Mouse (Mus musculus) cerebellum, adult 2 months (tissue): ENCODE results near the gene Lasp1.

Experiments used
- CTCF ChIP-seq: fragments of 200-500 bp; IDR thresholded peaks from 2 replicates; pipeline ENCODE4 v1.5.1; 2011; ENCODE audit warnings: low read depth, mild to moderate bottlenecking, control low read depth, low read length, moderate library complexity, borderline replicate concordance; ENCODE audit not compliant: insufficient read depth
- POLR2A ChIP-seq: fragments of 200-500 bp; IDR thresholded peaks from 2 replicates; pipeline ENCODE4 v1.6.1; 2011; ENCODE audit warnings: low read length, control low read depth, borderline replicate concordance; ENCODE audit not compliant: insufficient read depth

- TF ChIP-seq POLR2A (no peak), CTCF (no peak)
Observed at GRCm38 (mm10) chr11:97813746-97814515, 15.1 kb downstream of the Lasp1 start.
